Mouse (Mus musculus) embryonic facial prominence, embryonic 11.5 days (tissue): Measurements from ENCODE around the gene Lrrc52. TPM values are rescaled to one million over a fixed set of nuclear protein-coding genes. Genes with fewer than 3 reads are reported as not detected.

ENCODE experiments used
- ATAC-seq: fragments of 200-750 bp; cut with Nextera tagmentation; replicated peaks from 2 replicates; pipeline ENCODE4 v1.8.0; 2017; ENCODE audit warnings: low read depth; ENCODE audit not compliant: insufficient number of reproducible peaks, low FRiP score, low TSS enrichment
- DNase-seq: peaks from one replicate; pipeline ENCODE4 v3.0.0-alpha.2; 2015; ENCODE audit warnings: low spot score
- H3K27ac ChIP-seq: fragments of 300-500 bp; sonication (generic); replicated peaks from 2 replicates; pipeline ENCODE4 v1.5.1; 2014; ENCODE audit warnings: mild to moderate bottlenecking, low read depth, low read length, control low read depth
- H3K27me3 ChIP-seq: fragments of 300-500 bp; sonication (generic); 2 replicates; pipeline ENCODE4 v1.6.1; 2014; ENCODE audit warnings: mild to moderate bottlenecking, low read length, moderate library complexity, mixed read lengths; ENCODE audit not compliant: control insufficient read depth, insufficient read depth
- H3K36me3 ChIP-seq: fragments of 300-500 bp; sonication (generic); replicated peaks from 2 replicates; pipeline ENCODE4 v1.6.1; 2014; ENCODE audit warnings: low read depth, mild to moderate bottlenecking, low read length, moderate library complexity, mixed read lengths; ENCODE audit not compliant: control insufficient read depth, insufficient read depth
- H3K4me1 ChIP-seq: fragments of 300-500 bp; sonication (generic); 2 replicates; pipeline ENCODE4 v1.6.1; 2014; ENCODE audit warnings: low read length, mixed read lengths; ENCODE audit not compliant: control insufficient read depth, insufficient read depth
- H3K4me2 ChIP-seq: fragments of 300-500 bp; sonication (generic); 2 replicates; pipeline ENCODE4 v1.6.1; 2014; ENCODE audit warnings: low read depth, mild to moderate bottlenecking, control low read depth, low read length, moderate library complexity
- H3K4me3 ChIP-seq: fragments of 300-500 bp; sonication (generic); 2 replicates; pipeline ENCODE4 v1.5.1; 2014; ENCODE audit warnings: low read depth, low read length, control low read depth
- H3K9ac ChIP-seq: fragments of 300-500 bp; sonication (generic); replicated peaks from 2 replicates; pipeline ENCODE4 v1.6.1; 2014; ENCODE audit warnings: mild to moderate bottlenecking, control low read depth, low read length
- H3K9me3 ChIP-seq: fragments of 300-500 bp; sonication (generic); replicated peaks from 2 replicates; pipeline ENCODE4 v1.6.1; 2016; ENCODE audit warnings: mild to moderate bottlenecking, low read length, inconsistent platforms, mixed read lengths; ENCODE audit not compliant: control insufficient read depth
- WGBS: fragments of 180-500 bp; shearing (Covaris S2); extraction: QIAGEN DNeasy Blood & Tissue Kit; methylation state at CpG from one replicate; pipeline ENCODE4 v1.1.7; 2014; 5-methylcytosine and 5-hydroxymethylcytosine counted together
- polyA plus RNA-seq: library from polyadenylated mRNA; unstranded; fragments of >200 nt; fragmentation: Nextera tagmentation; extraction: Ambion mirVana; gene quantifications from 2 replicates; pipeline ENCODE4 v1.2.1, GENCODE M21; 2014

Lrrc52 gene
- polyA plus RNA-seq = 0.25 TPM in 1 of 2 replicates, not detected in the other

DNA sequence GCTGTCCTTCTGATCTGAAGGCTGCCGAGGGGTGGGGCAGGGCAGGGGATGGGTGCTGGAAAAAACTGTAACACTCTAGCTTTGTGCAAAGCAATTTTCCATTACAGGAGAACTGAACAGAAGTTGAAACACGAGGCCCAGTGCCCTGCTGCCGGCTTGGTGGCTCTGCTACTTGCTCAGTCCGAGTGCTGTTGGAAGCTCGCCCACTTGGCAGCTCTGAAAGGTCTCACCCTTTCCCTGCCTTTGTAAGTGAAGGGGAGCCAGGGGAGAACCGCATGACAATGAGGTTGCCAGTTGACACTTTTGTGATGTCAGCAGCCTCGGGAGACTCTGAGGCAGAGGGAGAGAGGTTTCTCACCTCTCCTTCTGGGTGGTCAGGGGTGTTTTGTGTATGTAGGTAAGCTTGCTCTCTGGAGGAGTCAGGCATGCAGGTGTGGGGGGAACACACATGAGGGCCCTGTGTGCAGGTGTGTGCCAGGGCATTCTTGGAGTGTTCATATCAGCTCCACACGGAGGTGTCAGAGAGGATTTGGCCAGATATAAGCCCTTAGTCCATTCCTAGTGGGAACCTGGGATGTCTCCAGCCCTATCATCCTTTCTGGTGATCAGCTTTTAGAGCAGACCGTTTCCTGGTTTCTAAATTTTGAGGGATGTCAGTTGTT, at the start of gene Lrrc52:
Lrrc52 (minus strand) TSS at position 16 of the 662 bp plus-strand sequence.
- Histone ChIP-seq H3K9ac (no peak within 1 kb of the TSS), H3K4me2 (no peak within 1 kb of the TSS), H3K27ac (no peak within 1 kb of the TSS), H3K4me3 (no peak within 1 kb of the TSS), H3K4me1 (no peaks in the 10 kb centered on the region), H3K27me3 (no peaks in the 10 kb centered on the region), H3K36me3 (no peaks in the 10 kb centered on the region), H3K9me3 (no peaks in the 10 kb centered on the region)
- no peak for ATAC-seq
- no peak for DNase-seq
- 51% methylated on average over 9 of the region's 9 CpGs for WGBS

DNA sequence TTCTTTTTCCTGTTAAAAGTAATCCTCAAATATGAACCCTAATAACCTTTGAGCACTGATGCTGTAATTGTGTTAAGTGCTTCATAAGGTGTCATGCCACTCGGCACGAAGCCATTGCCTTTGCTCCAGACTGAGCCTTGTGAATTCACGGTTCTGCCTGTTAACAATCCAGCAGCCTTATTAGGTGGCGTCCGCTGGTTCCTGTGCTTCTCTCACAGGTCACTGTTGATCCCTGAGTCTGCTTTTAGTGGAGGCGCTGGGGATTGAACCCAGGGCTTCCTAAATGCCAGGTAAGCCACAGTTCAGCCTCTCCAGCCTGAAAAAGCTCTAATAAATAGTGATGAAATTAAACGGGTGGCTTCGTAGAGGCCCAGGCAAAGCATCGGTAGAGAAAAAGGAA, 45.0 kb upstream of the Lrrc52 start:
- no peaks in the 10 kb centered on the region for H3K36me3 ChIP-seq
- no peak overlapping the region for H3K9ac ChIP-seq
- H3K4me2 ChIP-seq = no peak overlapping the region
- no peaks in the 10 kb centered on the region for H3K9me3 ChIP-seq
- H3K4me1 ChIP-seq = no peaks in the 10 kb centered on the region
- H3K27me3 ChIP-seq = no peaks in the 10 kb centered on the region
- DNase-seq = no peak
- 86% methylated on average over 9 of the region's 9 CpGs for WGBS
- ATAC-seq = no peak
- no peak overlapping the region for H3K27ac ChIP-seq
- H3K4me3 ChIP-seq = no peak overlapping the region

DNA sequence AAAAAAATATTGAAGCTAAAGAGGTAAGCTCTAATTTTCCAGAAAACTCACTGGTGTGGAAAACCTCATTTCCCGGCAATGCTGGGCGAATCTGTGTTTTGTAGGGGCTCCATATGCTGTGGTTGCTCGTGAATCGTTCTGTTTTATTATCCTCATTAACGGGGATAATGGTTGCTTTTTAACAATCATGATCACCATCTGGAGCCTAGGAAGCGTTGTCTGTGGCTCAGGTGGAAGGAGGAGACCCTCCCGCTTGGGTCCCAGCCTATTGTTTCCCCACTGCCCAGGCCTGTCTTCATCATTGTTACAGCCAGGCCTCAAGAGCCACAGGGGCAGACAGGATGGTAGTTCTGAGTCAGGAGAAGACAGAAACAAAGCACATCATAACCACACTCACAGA, 39.5 kb upstream of the Lrrc52 start:
- Histone ChIP-seq H3K4me2 (no peak overlapping the region), H3K36me3 (no peaks in the 10 kb centered on the region), H3K9ac (no peak overlapping the region), H3K9me3 (no peaks in the 10 kb centered on the region), H3K27ac (no peak overlapping the region), H3K27me3 (no peaks in the 10 kb centered on the region), H3K4me1 (no peaks in the 10 kb centered on the region), H3K4me3 (no peak overlapping the region)
- 80% methylated on average over 7 of the region's 7 CpGs for WGBS
- ATAC-seq = no peak
- no peak for DNase-seq

DNA sequence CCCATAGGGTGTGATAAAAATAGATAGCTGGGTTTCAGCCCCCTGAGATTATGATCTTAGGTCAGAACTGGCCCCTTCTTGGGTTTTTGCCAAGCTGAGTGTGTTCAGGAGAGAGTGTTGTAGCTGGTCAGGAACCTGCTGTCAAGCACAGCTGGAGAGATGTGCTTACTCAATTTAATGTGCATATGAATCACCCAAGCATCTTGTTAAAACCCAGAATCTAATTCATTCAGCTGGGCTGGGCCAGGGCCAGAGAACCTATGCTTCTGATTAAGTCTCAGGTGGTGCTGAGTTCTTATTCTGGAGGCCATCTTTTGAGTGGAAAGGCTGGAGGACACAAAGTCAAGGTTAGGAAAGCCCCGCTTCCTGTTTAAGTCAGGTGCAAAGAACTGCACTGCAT, 38.8 kb upstream of the Lrrc52 start:
- DNase-seq = no peak
- no peaks in the 10 kb centered on the region for H3K4me1 ChIP-seq
- H3K36me3 ChIP-seq = no peaks in the 10 kb centered on the region
- H3K9me3 ChIP-seq = no peaks in the 10 kb centered on the region
- no peak overlapping the region for H3K4me2 ChIP-seq
- H3K27ac ChIP-seq = no peak overlapping the region
- no peak overlapping the region for H3K9ac ChIP-seq
- WGBS = 100% methylated on average over 1 of the region's 1 CpGs
- H3K27me3 ChIP-seq = no peaks in the 10 kb centered on the region
- no peak for ATAC-seq
- no peak overlapping the region for H3K4me3 ChIP-seq

DNA sequence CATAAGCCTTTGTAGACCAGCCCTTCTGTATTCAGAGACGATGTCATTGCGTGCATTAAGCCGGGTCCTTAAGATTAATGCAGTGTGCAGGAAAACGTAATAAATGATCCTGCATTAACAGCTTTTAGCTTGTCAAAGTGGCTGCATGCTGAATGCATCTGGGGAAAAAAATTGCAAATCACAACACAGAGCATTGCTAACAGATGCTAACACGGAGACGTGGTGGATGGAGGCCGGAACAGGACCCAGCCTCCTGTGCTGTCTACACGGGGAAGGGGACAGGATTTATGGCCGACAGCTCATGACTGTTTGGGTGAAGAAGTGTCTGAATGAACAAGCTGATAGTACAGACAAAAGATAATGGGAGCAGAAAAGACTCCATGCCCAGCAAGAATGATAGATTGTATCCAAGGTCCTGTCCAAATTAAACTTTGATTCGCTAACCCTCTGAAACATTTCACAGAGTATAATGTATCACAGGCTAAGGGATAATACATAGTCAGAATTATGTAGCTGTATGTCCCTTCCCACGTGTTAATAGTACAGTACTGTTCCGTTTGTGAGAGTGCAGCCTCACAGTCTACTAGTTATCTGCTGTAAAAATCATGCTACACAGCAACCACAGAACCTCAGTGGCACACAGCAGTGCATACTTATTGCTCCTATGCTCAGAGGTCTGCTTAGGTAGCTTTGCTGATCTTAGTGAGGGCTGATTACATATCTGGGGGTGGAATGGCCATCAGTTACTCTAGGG, 32.7 kb upstream of the Lrrc52 start:
- Histone ChIP-seq H3K4me2 (no peak overlapping the region), H3K27me3 (no peaks in the 10 kb centered on the region), H3K36me3 (no peaks in the 10 kb centered on the region), H3K9me3 (no peaks in the 10 kb centered on the region), H3K4me3 (no peak overlapping the region), H3K9ac (no peak overlapping the region), H3K27ac (no peak overlapping the region), H3K4me1 (no peaks in the 10 kb centered on the region)
- WGBS = 55% methylated on average over 12 of the region's 12 CpGs
- ATAC-seq (no peak), DNase-seq (peak; percentile 16)

DNA sequence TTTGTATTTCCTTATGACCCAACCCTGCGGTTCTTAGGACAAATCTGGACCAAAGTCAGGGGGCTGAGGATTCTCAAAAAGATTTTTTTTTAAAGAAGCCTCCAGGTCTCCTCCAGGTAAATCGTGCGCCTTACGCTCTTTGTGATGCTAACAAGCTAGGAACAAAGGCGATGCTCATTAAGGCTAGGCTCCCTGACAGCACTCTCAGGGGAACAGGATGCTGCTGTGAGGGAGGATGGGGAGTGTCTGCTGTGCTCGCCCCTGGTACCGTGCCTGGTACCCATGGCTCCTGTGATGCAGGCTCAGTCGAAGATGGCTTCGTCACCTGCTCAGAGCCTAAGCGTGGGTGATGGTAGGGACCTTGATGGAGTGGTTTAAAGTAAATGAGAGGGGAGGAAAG, 31.4 kb upstream of the Lrrc52 start:
- Histone ChIP-seq H3K4me2 (no peak overlapping the region), H3K4me3 (no peak overlapping the region), H3K4me1 (no peaks in the 10 kb centered on the region), H3K9ac (no peak overlapping the region), H3K27ac (no peak overlapping the region), H3K9me3 (no peaks in the 10 kb centered on the region), H3K36me3 (no peaks in the 10 kb centered on the region), H3K27me3 (no peaks in the 10 kb centered on the region)
- ATAC-seq = no peak
- DNase-seq = no peak
- 29% methylated on average over 10 of the region's 10 CpGs for WGBS

DNA sequence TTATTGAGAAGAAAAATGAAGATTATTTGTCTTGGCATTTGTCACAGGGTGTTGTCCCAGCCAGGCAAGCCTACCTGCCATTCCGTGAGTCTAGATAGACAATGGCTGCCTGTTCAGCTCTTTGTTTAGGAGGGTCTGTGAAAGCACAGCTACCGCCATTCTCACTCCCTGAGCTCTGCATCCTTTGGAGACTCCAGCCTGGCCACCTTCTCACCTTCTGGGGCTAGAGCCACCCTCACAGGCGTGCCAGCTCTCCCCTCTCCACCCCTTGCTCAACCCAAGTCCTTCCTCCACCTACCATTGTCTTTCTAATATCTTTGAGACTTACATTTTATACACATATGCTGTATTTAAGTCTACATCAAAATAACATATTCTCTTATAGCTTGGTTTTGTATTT, 31.0 kb upstream of the Lrrc52 start:
- 49% methylated on average over 3 of the region's 3 CpGs for WGBS
- Histone ChIP-seq H3K36me3 (no peaks in the 10 kb centered on the region), H3K27me3 (no peaks in the 10 kb centered on the region), H3K9ac (no peak overlapping the region), H3K27ac (no peak overlapping the region), H3K4me2 (no peak overlapping the region), H3K4me3 (no peak overlapping the region), H3K9me3 (no peaks in the 10 kb centered on the region), H3K4me1 (no peaks in the 10 kb centered on the region)
- no peak for ATAC-seq
- no peak for DNase-seq

DNA sequence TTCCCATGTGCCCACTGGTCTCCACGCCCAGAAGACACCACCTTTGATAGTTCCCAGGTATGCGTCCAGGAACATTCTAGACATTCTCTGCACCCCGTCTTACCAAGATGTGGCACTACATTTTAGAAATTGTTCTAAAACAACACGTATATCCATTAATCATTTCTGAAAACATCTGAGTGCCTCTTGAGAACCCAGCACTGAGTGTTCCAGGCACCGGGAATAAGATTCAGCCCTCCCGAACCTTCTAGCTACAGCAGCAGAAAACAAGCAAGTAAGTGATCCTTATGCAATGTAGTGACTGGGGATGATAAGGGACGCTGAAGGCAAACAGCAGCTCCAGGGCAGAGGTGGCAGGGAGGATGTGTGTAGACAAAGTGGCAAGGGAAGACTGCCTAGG, 24.9 kb upstream of the Lrrc52 start:
- 85% methylated on average over 7 of the region's 7 CpGs for WGBS
- Histone ChIP-seq H3K9me3 (no peaks in the 10 kb centered on the region), H3K36me3 (no peaks in the 10 kb centered on the region), H3K4me3 (no peak overlapping the region), H3K27ac (no peak overlapping the region), H3K27me3 (no peaks in the 10 kb centered on the region), H3K9ac (no peak overlapping the region), H3K4me2 (no peak overlapping the region), H3K4me1 (no peaks in the 10 kb centered on the region)
- no peak for ATAC-seq
- DNase-seq = no peak
